Mouse (Mus musculus) spleen, postnatal 4 days (tissue): Measurements from ENCODE around the gene Ttc7.
A peak's percentile ranks its signal among the peaks of the same experiment; 100 is the strongest.

Source experiments
- DNase-seq, 2 experiments: peaks; one replicate each; pipeline ENCODE4 v3.0.0; 2022; ENCODE audit warnings: low spot score in 2 of 2

The Ttc7 gene

DNA sequence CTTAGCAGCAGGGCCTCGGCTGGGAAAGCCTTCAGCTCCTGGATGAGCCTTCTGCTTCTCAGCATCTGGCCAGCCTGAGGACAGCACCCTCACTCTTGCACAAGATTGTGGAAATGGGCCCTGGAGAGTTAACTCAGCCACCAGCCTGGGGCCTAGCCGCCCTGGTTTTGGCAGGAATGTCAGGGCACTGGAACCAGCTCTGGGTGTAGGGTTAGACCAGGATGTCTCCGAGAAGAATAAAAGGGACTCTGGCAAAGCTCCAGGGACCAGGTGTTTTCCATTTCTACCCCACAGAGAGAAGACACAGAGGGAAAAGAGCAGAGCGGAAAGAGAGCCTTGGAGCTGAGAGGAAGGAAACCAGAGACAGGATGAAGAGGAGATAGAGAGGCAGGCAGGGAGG, 84.5 kb downstream of the Ttc7 start:
- DNase-seq, result no peak

DNA sequence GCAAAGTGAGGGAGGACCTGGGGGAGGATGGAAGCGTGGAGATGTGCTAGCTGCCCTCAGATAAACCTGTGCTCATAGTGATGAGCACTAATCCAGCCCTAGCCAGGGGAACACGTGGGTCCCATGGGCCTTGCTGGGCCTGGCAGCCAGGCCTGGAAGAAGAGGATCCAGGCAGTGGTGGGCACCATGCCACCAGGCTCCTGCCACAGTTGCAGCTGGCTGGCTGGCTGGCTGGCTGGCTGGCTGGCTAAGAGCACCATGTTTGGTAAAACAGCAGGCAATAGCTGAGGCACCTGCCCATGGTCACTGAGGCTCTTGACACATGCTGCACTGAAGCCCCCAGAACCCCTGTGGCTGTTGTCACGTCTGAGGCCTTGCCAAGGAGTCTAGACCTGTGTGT, 85.0 kb downstream of the Ttc7 start:
- no peak for DNase-seq

DNA sequence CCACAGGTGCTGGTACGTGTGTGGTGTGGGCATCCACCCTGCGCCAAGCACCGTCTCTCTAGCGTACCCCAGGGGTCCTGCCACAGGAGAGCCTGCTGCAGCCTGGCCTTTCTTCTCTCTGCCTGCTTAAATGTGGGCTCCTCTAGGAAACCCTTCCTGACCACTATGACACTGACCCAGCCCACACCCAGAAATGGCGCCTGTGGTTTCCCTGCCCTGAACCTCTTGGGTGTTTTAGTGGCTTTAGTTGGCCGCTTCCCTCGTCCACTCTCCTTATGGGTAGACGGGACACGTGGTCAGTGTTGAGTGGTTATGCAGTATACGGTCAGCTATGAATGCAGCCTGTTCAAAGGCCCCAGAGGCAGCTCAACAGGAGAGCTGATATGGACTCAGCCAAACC, 85.8 kb downstream of the Ttc7 start:
- DNase-seq, result no peak

DNA sequence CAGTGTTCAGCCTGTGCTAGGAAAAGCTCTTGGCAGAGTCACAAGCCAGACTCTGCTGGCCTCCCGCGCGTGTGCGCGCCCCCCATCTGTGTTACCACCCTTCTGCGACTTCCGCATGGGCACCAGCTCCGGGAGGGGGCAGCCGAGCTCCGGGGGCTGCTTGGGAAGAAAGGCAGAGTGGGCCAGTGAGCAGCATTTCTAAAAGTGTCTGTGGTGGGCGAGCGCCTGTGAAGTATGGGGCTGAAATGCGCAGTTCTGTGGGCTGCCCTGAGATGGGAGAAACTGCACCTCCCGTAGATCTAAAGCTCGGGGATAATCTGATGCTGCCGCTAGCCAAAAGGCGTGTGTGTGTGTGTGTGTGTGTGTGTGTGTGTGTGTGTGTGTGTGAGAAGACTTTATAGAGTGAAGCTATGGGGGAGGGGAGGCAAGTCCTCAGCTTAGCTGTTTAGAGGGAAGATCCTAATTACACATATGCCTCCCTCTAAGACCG, 86.6 kb downstream of the Ttc7 start:
- DNase-seq, result no peak

DNA sequence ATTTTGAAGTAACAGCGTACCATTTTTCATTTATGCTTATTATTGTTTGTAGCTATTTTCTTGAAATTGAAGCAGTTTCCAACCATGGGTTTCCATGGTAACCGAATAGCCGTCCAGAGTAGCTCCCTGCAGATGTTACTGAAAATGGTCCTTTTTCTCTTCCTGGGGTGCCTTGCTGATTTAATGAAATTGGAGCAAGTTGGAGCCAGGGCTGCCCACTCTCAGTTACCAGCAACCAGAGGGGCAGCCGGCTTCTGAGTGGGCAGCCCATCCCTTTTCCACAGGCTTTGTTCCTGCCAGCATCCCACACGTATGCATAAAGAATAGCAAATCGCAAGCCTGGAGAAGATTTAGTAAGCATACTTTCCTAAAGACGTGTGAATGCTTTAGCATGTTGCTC, 89.5 kb downstream of the Ttc7 start:
- DNase-seq, result no peak

DNA sequence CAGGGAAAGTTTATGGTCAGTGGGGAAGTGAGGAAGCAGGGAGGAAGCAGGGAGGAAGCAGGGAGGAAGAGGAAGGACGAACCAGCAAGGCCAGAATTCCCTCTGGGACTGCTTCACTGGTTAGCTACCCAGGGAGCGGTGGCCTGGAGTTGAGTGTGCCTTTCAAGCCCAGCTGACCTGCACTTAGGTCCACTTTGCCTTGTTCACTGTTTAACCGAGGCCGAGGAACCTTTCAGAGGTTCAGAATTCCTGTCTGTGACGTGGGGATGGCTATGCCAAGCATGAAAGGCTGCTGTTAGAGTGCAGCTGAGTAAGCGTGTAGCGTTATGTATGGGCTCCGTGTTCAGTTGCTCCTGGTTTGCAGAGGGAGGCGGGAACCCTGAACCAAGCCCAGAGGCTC, 90.6 kb downstream of the Ttc7 start:
- DNase-seq, result no peak

DNA sequence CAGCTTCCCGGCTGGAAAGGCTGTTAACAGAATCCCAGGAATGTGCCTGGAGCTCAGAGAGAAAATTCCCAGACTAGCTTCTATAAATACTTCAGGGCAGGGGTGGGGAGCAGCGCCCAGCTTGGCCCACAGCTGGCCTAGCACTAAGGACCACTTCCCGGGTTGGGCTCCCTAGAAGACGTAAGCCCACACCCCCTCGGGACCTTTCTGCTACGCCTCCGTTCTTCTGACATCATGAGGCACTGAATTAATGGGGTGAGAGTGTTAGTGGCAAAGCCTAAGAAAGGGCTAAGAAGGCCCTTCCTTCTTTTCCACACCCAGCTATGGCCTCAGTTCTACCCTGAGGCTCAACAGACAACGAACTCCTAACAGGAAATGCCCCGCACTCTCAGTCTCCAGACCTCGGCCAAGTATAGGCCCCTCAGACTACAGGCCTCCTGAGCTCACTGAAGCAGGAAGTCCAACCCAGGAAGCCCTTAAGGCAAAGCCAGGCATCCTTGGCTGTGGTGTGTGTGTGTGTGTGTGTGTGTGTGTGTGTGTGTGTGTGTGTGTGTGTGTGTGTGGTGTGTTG, 93.3 kb downstream of the Ttc7 start:
- no peak for DNase-seq

DNA sequence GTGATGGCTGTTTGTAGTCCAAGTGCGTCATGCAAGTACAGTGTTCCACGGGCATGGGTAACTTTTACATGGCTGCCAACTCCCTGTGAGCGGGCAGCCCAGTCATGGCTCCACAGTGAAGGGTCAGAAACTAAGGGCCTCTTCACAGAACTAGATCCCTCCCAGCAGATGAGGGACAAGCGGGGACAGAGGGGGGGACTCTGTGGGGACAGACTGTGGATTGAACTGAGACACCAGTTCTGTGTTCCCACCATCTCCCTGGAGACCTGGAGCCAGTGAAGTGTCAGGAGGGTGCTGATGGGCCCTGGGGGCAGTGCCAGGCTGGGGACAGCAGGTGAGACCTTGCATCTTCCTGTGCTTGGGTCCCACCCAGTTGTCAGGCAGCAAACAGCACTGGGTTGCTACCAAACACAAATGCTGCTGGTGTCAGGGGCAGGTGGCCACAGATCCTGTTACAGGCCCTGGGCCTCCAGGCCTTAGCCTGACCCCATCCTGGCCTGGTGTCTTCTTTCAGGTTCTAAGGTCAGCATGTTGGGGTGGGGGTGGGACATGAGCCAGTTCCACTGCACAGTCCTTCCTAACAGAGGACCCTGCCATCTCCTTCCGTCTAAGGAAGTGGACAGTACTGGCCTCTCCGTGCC, 94.3 kb downstream of the Ttc7 start:
- no peak for DNase-seq

DNA sequence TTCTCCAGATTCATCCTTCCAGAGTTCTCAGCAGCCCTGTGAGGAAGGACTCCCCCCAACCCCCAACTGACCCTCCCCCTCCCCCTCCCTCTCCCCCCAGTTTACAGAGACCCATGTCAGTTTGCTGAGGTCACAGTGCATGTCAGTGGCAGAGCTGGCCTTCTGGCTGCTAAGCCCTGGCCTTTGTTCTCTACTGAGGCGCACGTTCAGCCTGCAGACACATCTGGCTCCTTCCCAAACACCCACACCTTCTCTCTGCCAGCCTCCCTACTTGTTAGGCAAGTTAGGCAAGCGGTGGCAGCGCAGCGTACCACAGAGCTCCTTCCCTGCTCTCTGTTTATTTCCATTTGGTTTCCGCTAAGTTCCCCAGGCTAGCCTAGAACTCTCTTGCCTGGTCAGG, 94.8 kb downstream of the Ttc7 start:
- no peak for DNase-seq

DNA sequence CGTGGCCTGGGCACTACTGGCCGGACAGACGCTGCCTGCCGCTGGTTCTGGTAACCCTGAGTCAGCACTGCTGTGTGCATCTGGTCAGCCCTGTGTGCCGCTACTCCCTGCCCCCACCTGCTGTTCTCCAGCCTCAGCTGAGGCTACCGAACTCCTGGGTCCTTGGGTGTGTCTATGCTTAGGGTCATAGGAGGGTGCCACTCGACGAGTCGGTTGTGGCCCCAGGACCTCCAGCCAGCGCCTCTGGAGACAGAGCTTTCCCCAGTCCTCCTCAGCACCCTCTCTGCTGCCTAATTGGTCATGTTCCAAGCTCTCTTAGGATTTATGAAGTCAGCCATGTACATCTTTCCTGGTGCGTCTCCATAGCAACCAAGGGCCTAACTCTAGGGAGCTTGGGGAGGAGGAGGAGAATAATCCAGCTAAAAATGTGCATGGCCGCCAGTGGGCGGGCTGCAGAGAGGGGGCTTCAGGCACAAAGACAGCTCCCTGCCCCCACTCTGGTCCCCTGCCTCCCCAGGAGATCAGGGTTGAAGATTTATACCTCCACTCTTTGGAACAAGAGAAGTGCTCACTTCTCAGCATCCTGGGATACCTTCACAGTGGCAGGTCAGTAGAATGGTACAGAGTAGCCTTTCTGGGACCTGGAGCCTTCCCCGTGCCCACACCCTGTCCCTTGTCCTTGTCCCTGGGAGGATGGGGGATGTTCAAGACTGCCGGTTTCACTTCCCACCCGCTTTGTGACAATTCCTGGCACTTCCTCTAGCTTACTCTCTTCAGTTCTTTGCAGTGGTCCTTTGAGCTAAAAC, 95.9 kb downstream of the Ttc7 start:
- DNase-seq, result no peak

DNA sequence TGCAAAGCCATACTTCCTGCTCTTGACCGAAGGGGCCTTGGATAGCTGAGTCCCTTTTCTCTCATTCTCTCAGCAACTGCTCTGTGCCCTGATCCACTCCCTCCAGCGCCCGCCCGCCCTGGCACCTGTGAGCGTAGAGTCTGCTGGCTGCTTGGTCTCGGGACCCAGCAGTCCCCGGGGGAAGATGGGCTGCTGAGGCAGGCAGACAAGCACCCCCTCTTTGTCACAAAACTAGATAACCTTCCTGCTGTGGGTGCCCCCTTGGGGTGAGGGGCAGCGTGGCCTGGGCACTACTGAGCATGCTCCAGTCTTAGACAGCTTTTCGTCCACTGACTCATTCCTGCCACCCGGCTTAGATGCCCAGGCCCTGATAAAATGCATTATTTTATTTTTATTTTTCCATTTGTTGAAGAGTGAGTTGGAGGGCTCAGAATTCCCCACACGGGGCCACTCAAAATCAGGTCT, 96.5 kb downstream of the Ttc7 start:
- DNase-seq, result no peak

DNA sequence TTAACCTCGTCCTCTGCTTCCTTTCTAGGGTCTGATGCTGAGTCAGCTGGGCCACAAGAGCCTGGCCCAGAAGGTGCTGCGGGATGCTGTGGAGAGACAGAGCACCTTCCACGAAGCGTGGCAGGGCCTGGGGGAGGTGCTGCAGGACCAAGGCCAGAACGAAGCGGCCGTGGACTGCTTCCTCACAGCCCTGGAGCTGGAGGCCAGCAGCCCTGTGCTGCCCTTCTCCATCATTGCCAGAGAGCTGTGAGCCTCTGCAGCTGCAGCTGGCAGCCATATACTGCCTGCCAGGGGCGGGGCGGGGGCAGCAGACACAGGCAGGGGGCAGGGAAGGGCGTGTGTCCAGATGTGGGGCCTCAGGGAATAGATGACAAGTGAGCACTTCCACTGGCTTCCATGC, 97.1 kb downstream of the Ttc7 start:
- DNase-seq, result no peak

DNA sequence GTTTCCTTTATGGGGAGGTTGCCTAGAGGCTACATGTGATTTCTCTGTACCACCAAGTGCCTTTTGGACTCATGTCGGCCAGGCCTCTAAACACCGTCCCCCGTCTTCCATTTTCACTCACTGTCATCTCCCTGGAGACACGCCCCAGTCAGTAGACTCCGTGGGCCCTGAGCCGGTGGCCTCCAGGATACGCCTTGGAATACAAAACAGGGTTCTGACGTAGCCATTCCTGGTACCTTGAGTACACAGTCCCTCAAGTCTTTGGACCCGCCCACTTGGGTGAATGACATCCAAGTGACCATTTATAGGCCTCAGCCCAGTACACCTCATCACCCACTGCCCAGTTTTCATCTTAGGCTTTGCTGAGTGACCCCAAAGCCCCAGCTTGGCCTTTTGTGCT, 98.0 kb downstream of the Ttc7 start:
- DNase-seq, result no peak

DNA sequence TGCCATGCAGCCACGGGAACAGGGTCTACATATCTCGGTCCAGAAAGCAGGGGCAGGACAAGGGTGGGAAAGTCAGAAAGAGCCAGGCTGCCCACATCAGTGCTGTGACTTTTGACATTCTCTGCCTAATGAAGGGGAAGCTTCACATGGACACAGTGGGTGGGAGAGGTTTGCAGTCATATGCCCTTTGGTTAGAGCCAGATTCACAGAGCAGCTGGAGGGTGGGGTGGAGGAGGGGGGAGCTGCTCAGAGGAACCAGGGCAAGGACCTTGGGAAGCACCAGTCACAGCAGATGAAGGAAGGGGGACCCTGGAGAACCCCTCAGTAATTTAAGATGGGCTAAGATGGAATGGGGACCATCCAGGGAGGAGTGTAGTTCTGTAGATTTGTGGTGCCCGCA, 103.1 kb downstream of the Ttc7 start:
- no peak for DNase-seq

DNA sequence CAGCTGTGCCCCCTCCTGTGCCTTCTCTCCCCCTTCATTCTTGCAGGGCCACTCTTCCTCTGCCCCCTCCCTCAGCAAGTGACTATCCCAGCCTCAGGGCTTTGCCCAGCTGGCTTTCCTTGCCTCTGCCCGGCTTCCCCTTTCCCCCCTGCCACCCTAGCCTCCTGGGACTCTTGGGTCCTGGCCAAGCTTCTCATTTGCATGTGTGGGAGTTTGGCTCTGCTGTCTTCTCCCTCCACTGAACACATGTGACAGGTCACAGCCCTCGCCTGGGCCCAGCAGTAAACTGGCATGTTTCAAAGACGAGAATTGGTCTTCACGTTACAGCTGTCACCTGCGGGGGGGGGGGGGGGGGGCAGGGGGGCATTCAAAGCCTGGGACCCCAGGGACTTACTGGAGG, 104.4 kb downstream of the Ttc7 start:
- peak in 1 of 2 experiments; percentile 46 for DNase-seq

DNA sequence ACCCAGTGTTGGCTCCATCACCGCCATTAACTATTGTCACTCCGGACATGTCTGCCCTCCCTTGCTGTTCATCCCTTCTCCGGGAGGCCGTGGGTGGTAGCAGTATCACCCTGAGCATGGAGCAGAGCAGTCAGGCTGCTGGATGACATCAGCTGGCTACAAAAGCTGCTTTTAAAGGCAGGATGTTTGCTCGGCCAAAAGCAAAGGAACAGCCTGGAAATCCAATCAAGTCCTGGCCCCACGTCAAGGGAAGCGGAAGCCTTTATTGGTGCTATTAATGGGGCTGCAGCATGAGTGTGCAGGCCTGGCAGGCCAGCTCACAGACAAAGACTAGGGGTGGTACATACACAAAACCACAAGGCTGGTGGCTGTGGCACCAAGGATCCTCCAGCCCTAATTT, 108.6 kb downstream of the Ttc7 start:
- DNase-seq, result no peak

DNA sequence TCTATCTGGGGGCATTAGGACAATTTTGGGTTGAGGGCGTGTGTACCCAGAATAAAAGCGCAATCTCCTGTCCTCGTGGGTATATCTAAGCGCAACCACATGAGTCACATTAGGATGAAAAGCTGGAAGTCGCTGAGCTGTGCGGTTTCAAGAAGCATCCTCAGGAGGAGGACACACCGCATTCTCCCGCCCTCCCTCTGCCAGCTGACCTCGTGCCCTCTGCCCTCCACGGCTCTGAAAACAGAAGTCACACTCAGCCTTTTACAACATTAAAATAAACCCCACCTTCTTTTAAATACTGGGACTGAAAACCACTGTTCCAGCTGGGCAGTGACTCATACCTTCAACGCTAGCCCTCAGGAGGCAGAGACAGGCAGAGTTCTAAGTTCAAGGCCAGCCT, 114.4 kb downstream of the Ttc7 start:
- DNase-seq, result no peak

DNA sequence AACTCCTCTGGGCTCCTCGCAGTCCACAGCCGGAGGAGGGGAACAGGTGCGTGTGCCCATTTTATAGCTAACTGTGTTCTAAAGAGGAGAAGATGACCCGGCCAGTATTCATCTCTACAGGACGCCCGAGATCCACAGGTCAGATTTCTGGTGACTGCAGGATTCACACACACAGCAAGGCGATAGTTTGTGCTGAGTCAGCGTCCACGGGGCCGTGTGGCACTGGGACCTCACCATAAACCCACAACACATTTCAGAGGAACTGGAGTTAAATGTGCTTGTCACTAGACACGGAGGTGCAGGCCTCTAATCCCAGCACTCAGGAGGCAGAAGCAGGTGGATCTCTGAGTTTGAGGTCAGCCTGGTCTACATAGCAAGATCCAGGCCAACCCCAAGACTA, 119.8 kb downstream of the Ttc7 start:
- no peak for DNase-seq

DNA sequence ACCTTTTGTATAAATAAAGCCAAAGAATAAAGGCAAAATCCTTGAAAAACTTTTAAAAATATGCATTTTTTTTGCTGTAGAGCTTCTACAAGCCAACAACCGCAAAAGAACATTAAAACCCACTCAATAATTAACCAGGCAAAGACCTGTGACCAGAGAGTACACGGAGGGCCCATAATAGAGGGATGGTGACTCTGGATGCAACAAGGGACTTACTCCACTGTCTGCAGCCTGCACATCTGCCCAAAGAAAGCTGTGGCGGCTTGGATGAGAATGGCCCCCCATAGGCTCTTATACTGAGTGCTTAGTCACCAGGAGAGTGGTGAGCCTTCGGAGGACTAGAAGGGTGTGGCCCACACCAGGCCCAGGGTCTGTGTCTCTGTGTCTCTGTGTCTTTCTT, 120.8 kb downstream of the Ttc7 start:
- no peak for DNase-seq

DNA sequence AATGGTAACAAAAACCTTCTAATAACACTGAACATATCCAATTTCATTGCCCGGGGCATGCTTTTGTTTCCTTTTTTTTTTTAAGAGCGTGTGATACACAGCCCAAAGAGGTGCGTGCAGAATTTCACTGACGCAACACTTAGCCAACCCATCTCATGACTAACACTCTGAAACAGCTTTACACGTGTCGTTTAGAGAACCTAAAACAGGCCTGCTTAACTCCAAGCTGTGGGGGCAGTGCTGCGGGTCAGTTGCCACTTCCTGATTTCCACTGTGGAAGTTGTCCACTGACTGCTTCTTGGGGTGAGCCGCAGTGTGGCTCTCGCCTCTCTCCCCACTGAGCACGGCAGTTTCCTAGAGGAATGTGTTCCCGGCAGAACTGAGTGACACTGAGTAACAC, 122.9 kb downstream of the Ttc7 start:
- no peak for DNase-seq

DNA sequence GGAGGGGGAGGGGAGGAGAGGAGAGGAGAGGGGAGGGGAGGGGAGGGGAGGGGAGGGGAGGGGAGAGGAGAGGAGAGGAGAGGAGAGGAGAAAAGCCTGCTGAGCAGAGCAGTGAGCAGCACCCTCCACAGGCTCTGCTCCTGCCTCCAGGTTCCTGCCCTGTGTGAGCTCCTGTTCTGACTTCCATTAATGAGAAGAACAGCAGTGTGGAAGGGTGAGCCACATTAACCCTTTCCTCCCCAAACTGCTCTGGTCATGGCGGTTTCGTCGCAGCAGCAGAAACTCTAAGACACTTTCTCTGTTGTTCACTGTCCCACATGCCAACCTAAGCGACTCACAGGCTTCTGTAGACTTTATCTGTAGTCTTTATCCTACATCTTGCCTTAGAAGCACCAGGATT, 124.0 kb downstream of the Ttc7 start:
- no peak for DNase-seq

DNA sequence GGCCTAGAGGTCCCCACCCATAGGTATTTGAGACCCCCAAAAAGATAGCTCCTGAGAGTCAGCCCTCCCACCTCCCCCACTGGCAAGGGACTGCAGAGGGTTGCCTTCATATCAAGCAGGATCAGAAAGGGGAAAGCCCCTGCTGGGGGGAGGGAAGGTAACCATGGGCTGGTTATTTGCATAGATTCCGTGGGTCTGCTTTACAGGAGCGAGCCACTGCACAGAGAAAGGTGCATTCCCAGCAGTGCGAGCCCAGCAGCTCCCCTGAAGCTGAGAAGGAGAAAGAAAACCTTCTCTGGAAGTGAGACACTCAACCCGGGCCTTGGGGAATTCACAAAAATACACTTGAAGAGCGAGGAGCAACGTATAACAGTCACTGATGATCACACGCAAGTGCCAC, 135.4 kb downstream of the Ttc7 start:
- no peak for DNase-seq

DNA sequence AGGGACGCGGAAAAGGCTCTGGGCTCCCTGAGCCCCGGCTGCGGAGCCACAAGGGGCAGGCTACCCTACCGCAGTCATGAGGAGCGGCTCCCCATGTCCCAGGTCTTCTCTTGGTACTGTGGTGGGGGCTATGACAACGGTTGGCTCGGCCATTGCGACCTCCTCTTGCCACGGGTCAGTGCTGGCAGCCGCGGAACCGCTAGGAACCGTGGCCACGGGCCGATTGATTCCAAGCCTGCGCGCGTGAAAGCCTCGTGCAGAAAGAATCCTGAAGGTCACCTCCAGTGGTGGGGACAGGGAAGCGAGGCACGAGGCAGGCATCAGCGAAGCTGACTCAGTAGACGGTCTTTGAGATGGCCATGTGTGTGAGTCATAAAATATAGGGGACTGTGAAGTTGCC, 144.8 kb downstream of the Ttc7 start, which contains the start of gene Stpg4:
Stpg4 (minus strand) TSS at position 231 of the 400 bp plus-strand sequence.
- DNase-seq, result no peak
